Mouse (Mus musculus) ES-Bruce4 (cell line): ENCODE data around the gene Prickle1. TPM values are rescaled to one million over a fixed set of nuclear protein-coding genes. Genes with fewer than 3 reads are reported as not detected.

ENCODE experiments used
- H3K27ac ChIP-seq: 2 replicates; pipeline ENCODE4 v1.5.1; 2012; ENCODE audit warnings: low read length, inconsistent platforms; ENCODE audit not compliant: insufficient read depth
- H3K27me3 ChIP-seq: 2 replicates; pipeline ENCODE4 v1.6.1; 2012; ENCODE audit warnings: mild to moderate bottlenecking, low read length, inconsistent platforms; ENCODE audit not compliant: control insufficient read depth, poor library complexity, insufficient read depth, severe bottlenecking
- H3K36me3 ChIP-seq: 2 replicates; pipeline ENCODE4 v1.6.1; 2012; ENCODE audit warnings: inconsistent platforms, mild to moderate bottlenecking, low read length, moderate library complexity; ENCODE audit not compliant: control insufficient read depth, poor library complexity, insufficient read depth, severe bottlenecking
- H3K4me1 ChIP-seq: one replicate; pipeline ENCODE4 v1.8.1; 2011; ENCODE audit warnings: low read length; ENCODE audit not compliant: control insufficient read depth, insufficient read depth
- H3K4me3 ChIP-seq: 2 replicates; pipeline ENCODE4 v1.5.1; 2011; ENCODE audit warnings: low read depth, mild to moderate bottlenecking, low read length
- H3K9ac ChIP-seq: 2 replicates; pipeline ENCODE4 v1.6.1; 2012; ENCODE audit warnings: low read depth, mild to moderate bottlenecking, inconsistent platforms; ENCODE audit not compliant: poor library complexity, severe bottlenecking
- H3K9me3 ChIP-seq: replicated peaks from 2 replicates; pipeline ENCODE4 v1.6.1; 2012; ENCODE audit warnings: mild to moderate bottlenecking, low read length, inconsistent platforms; ENCODE audit not compliant: control insufficient read depth, poor library complexity, insufficient read depth, severe bottlenecking
- CTCF ChIP-seq: IDR thresholded peaks from one replicate; pipeline ENCODE4 v1.8.1; 2011; ENCODE audit warnings: low read depth, low read length
- EP300 ChIP-seq: IDR thresholded peaks from 2 replicates; pipeline ENCODE4 v1.6.1; 2011; ENCODE audit warnings: low read depth, low read length; ENCODE audit not compliant: insufficient read depth
- POLR2A ChIP-seq: IDR thresholded peaks from one replicate; pipeline ENCODE4 v1.8.1; 2011; ENCODE audit warnings: low read length; ENCODE audit not compliant: insufficient read depth
- polyA plus RNA-seq: library from polyadenylated mRNA; stranded (reverse); fragments of >200 nt; gene quantifications from 2 replicates; pipeline ENCODE4 v1.2.4, GENCODE M21; 2011; ENCODE audit warnings: low read depth; ENCODE audit not compliant: missing spikeins, insufficient read depth, insufficient read length

Prickle1 gene
- polyA plus RNA-seq, 1 experiment: 10.3 TPM

- no peaks in the 10 kb centered on the region for H3K9me3 ChIP-seq
- TF ChIP-seq POLR2A (no peak), EP300 (no peak), CTCF (no peak)
- H3K9ac ChIP-seq: no peak overlapping the region
- no peaks in the 10 kb centered on the region for H3K27me3 ChIP-seq
- no peak overlapping the region for H3K4me3 ChIP-seq
- H3K27ac ChIP-seq: no peak overlapping the region
- H3K4me1 ChIP-seq: no peaks in the 10 kb centered on the region
- H3K36me3 ChIP-seq: no peaks in the 10 kb centered on the region
These were observed 41.4 kb downstream of the Prickle1 start for GRCm38 (mm10) chr15:93554203-93554851.

- no peaks in the 10 kb centered on the region for H3K36me3 ChIP-seq
- no peaks in the 10 kb centered on the region for H3K9me3 ChIP-seq
- H3K4me3 ChIP-seq: no peak overlapping the region
- H3K27ac ChIP-seq: no peak overlapping the region
- TF ChIP-seq CTCF (no peak), EP300 (no peak), POLR2A (no peak)
- no peaks in the 10 kb centered on the region for H3K4me1 ChIP-seq
- no peaks in the 10 kb centered on the region for H3K27me3 ChIP-seq
- H3K9ac ChIP-seq: no peak overlapping the region
These were observed 43.5 kb downstream of the Prickle1 start for GRCm38 (mm10) chr15:93552169-93552568.

GRCm38 (mm10) chr15:93548297-93548696, 47.4 kb downstream of the Prickle1 start:
- Histone ChIP-seq H3K4me3 (no peak overlapping the region), H3K36me3 (no peaks in the 10 kb centered on the region), H3K27ac (no peak overlapping the region), H3K9me3 (no peaks in the 10 kb centered on the region), H3K9ac (no peak overlapping the region), H3K4me1 (no peaks in the 10 kb centered on the region), H3K27me3 (no peaks in the 10 kb centered on the region; the same call in 1 of the 2 replicates)
- TF ChIP-seq CTCF (no peak), POLR2A (no peak), EP300 (no peak)

- TF ChIP-seq EP300: no peak
- no peak for TF ChIP-seq POLR2A
- no peak for TF ChIP-seq CTCF
- H3K36me3 ChIP-seq: no peaks in the 10 kb centered on the region
These were observed 56.3 kb downstream of the Prickle1 start for GRCm38 (mm10) chr15:93539415-93539814.

GRCm38 (mm10) chr15:93538551-93539205, 57.0 kb downstream of the Prickle1 start:
- H3K9me3 ChIP-seq: no peaks in the 10 kb centered on the region
- H3K4me1 ChIP-seq: no peaks in the 10 kb centered on the region
- no peak overlapping the region for H3K9ac ChIP-seq
- no peak overlapping the region for H3K27ac ChIP-seq
- TF ChIP-seq EP300 (no peak), CTCF (no peak), POLR2A (no peak)
- no peaks in the 10 kb centered on the region for H3K36me3 ChIP-seq
- H3K27me3 ChIP-seq: no peaks in the 10 kb centered on the region; the same call in 1 of the 2 replicates
- no peak overlapping the region for H3K4me3 ChIP-seq

More at GRCm38 (mm10) chr15:93539415-93539814, 56.3 kb downstream of the Prickle1 start:
- Histone ChIP-seq H3K27me3 (no peaks in the 10 kb centered on the region; the same call in 1 of the 2 replicates), H3K9ac (no peak overlapping the region), H3K4me3 (no peak overlapping the region), H3K9me3 (no peaks in the 10 kb centered on the region), H3K27ac (no peak overlapping the region), H3K4me1 (no peaks in the 10 kb centered on the region)

GRCm38 (mm10) chr15:93537745-93538144, 57.9 kb downstream of the Prickle1 start:
- no peak overlapping the region for H3K9ac ChIP-seq
- TF ChIP-seq CTCF (no peak), EP300 (no peak), POLR2A (no peak)
- H3K4me3 ChIP-seq: no peak overlapping the region
- H3K27ac ChIP-seq: no peak overlapping the region
- no peaks in the 10 kb centered on the region for H3K4me1 ChIP-seq
- no peaks in the 10 kb centered on the region for H3K36me3 ChIP-seq
- H3K27me3 ChIP-seq: no peaks in the 10 kb centered on the region; the same call in 1 of the 2 replicates
- no peaks in the 10 kb centered on the region for H3K9me3 ChIP-seq
